Mouse (Mus musculus) lung, adult 2 months (tissue): Measurements from ENCODE around the gene Trit1.

Experiments used
- CTCF ChIP-seq: fragments of 200-500 bp; IDR thresholded peaks from 2 replicates; pipeline ENCODE4 v1.5.1; 2011; ENCODE audit warnings: mild to moderate bottlenecking, low read length, control low read depth; ENCODE audit not compliant: insufficient read depth
- POLR2A ChIP-seq: fragments of 200-500 bp; IDR thresholded peaks from 2 replicates; pipeline ENCODE4 v1.6.1; 2011; ENCODE audit warnings: low read depth, mild to moderate bottlenecking, control low read depth, low read length, borderline replicate concordance; ENCODE audit errors: extremely low read depth

DNA sequence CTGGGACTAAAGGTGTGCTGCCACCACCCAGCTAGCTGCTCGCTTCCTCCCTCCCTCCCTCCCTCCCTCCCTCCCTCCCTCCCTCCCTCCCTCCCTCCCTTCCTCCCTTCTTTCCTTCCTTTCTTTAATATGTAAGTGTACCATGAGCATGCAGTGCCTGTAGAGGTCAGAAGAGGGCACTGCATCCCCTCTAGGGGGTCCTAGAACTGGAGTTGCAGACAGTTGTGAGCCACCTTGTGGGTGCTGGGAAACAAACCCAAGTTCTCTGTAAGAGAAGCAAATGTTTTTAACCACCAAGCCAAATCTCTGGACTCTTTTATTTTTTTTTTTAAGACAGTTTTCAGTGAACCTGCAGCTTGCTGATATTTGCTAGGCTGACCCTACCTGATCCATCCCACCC is 6.5 kb downstream of the Trit1 start:
- TF ChIP-seq CTCF (no peak), POLR2A (no peak)
